Mouse (Mus musculus) C2C12 (cell line): ENCODE data around the gene Ciao2a.

Experiments used
- CTCF ChIP-seq: IDR thresholded peaks from one replicate; pipeline ENCODE4 v1.5.1; 2011; ENCODE audit not compliant: control insufficient read depth, insufficient read depth, insufficient read length
- MAX ChIP-seq: IDR thresholded peaks from one replicate; pipeline ENCODE4 v1.6.1; 2011; ENCODE audit warnings: mild to moderate bottlenecking, control low read depth

DNA sequence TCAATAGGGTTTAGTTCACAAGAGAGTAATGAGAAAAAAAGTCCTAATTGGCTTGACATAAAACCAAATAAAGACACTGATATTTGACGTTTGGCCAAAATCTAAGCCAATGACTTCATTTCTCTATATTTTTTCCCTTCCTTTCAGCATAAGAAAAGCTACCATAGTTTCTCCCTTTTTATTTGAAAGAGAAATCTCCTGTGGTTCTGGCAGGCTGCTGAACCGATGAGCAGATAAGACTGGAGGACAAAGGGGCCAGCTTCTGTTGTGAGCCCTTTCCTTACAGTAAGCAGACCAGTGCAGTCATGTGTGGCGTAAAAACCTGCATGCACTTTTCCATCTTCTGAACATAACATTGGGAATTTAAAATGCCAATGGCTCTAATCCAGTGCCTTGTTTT, 5.5 kb upstream of the Ciao2a start:
- no peak for TF ChIP-seq CTCF
- TF ChIP-seq MAX, result no peak
